Mouse (Mus musculus): ENCODE data around the gene Dgka.

The Dgka gene

GRCm38 (mm10) chr10:128744680-128745601 lies at the start of gene Dgka:
Gene Dgka, minus strand, starts transcription at chr10:128744855.
- in situ Hi-C loops (cut with MseI, MboI) = no loop called here

GRCm38 (mm10) chr10:128794391-128794790 lies 49.7 kb upstream of the Dgka start:
- in situ Hi-C loops (cut with MseI, MboI) = no loop called here

GRCm38 (mm10) chr10:128793258-128793657 lies 48.6 kb upstream of the Dgka start:
- in situ Hi-C loops (cut with MseI, MboI) = no loop called here

- in situ Hi-C loops (cut with MseI, MboI) = no loop called here
These were observed 47.4 kb upstream of the Dgka start for GRCm38 (mm10) chr10:128792041-128792440.

- in situ Hi-C loops (cut with MseI, MboI) = no loop called here
These were observed 45.9 kb upstream of the Dgka start, which contains the start of gene Mmp19 for GRCm38 (mm10) chr10:128790398-128791124. Gene Mmp19, plus strand, starts transcription at chr10:128790910.

- in situ Hi-C loops (cut with MseI, MboI) = no loop called here
These were observed 35.5 kb upstream of the Dgka start for GRCm38 (mm10) chr10:128780200-128780599.

- in situ Hi-C loops (cut with MseI, MboI) = no loop called here
These were observed 34.5 kb upstream of the Dgka start for GRCm38 (mm10) chr10:128779011-128779795.

- in situ Hi-C loops (cut with MseI, MboI) = no loop called here
These were observed 33.8 kb upstream of the Dgka start for GRCm38 (mm10) chr10:128778441-128778840.

GRCm38 (mm10) chr10:128773685-128774084 lies 29.0 kb upstream of the Dgka start:
- in situ Hi-C loops (cut with MseI, MboI) = no loop called here

- in situ Hi-C loops (cut with MseI, MboI) = no loop called here
These were observed 28.2 kb upstream of the Dgka start for GRCm38 (mm10) chr10:128772895-128773294.

- in situ Hi-C loops (cut with MseI, MboI) = no loop called here
These were observed 3.7 kb upstream of the Dgka start for GRCm38 (mm10) chr10:128748252-128748864.

- in situ Hi-C loops (cut with MseI, MboI) = no loop called here
These were observed 3.1 kb upstream of the Dgka start, which contains the start of gene Pym1 for GRCm38 (mm10) chr10:128747646-128748251. Gene Pym1, plus strand, starts transcription at chr10:128747889.

- in situ Hi-C loops (cut with MseI, MboI) = no loop called here
These were observed 2.5 kb upstream of the Dgka start for GRCm38 (mm10) chr10:128746972-128747645.

GRCm38 (mm10) chr10:128745946-128746613 lies 1.4 kb upstream of the Dgka start:
- in situ Hi-C loops (cut with MseI, MboI) = no loop called here

GRCm38 (mm10) chr10:128744211-128744610 lies 444 bp downstream of the Dgka start:
- in situ Hi-C loops (cut with MseI, MboI) = no loop called here

GRCm38 (mm10) chr10:128743791-128744191 lies 864 bp downstream of the Dgka start:
- in situ Hi-C loops (cut with MseI, MboI) = no loop called here

- in situ Hi-C loops (cut with MseI, MboI) = no loop called here
These were observed 1.4 kb downstream of the Dgka start for GRCm38 (mm10) chr10:128743235-128743634.

- in situ Hi-C loops (cut with MseI, MboI) = no loop called here
These were observed 2.0 kb downstream of the Dgka start for GRCm38 (mm10) chr10:128742616-128743015.

- in situ Hi-C loops (cut with MseI, MboI) = no loop called here
These were observed 4.4 kb downstream of the Dgka start for GRCm38 (mm10) chr10:128740296-128740695.

- in situ Hi-C loops (cut with MseI, MboI) = no loop called here
These were observed 7.2 kb downstream of the Dgka start for GRCm38 (mm10) chr10:128737435-128737834.

Data from mouse trophoblast stem cell (cell line).